Mouse (Mus musculus) thymus, adult 18-20 months (tissue): ENCODE results near the gene Vangl1.

Experiments used
- DNase-seq, 2 experiments: peaks; one replicate each; pipeline ENCODE4 v3.0.0; 2022; ENCODE audit warnings: mixed read lengths in 2 of 2

Vangl1 gene

GRCm38 (mm10) chr3:102141451-102141850, 63.0 kb downstream of the Vangl1 start:
- no peak for DNase-seq

GRCm38 (mm10) chr3:102140606-102141005, 63.9 kb downstream of the Vangl1 start:
- no peak for DNase-seq

GRCm38 (mm10) chr3:102138899-102139298, 65.6 kb downstream of the Vangl1 start:
- no peak for DNase-seq

GRCm38 (mm10) chr3:102137158-102137557, 67.3 kb downstream of the Vangl1 start:
- DNase-seq: no peak

GRCm38 (mm10) chr3:102135389-102136113, 68.9 kb downstream of the Vangl1 start:
- no peak for DNase-seq

- no peak for DNase-seq
Observed at GRCm38 (mm10) chr3:102131627-102132324, 72.7 kb downstream of the Vangl1 start.

GRCm38 (mm10) chr3:102130478-102130877, 74.0 kb downstream of the Vangl1 start:
- DNase-seq: no peak

- no peak for DNase-seq
Observed at GRCm38 (mm10) chr3:102128242-102128641, 76.3 kb downstream of the Vangl1 start.

- DNase-seq: no peak
Observed at GRCm38 (mm10) chr3:102127114-102127513, 77.4 kb downstream of the Vangl1 start.

- DNase-seq: no peak
Observed at GRCm38 (mm10) chr3:102125546-102125945, 78.9 kb downstream of the Vangl1 start.

GRCm38 (mm10) chr3:102123654-102124053, 80.8 kb downstream of the Vangl1 start:
- DNase-seq: no peak

GRCm38 (mm10) chr3:102122046-102122445, 82.4 kb downstream of the Vangl1 start:
- no peak for DNase-seq

GRCm38 (mm10) chr3:102120947-102121346, 83.5 kb downstream of the Vangl1 start:
- no peak for DNase-seq

GRCm38 (mm10) chr3:102111979-102112599, 92.4 kb downstream of the Vangl1 start:
- DNase-seq: no peak

- no peak for DNase-seq
Observed at GRCm38 (mm10) chr3:102108201-102108600, 96.3 kb downstream of the Vangl1 start.

GRCm38 (mm10) chr3:102103811-102104565, 100.5 kb downstream of the Vangl1 start:
- no peak for DNase-seq
